Mouse (Mus musculus) lung, postnatal 0 days (tissue): ENCODE results near the gene Csrnp3. TPM values are rescaled to one million over a fixed set of nuclear protein-coding genes. Genes with fewer than 3 reads are reported as not detected.
A peak's percentile ranks its signal among the peaks of the same experiment; 100 is the strongest.

Source experiments
- ATAC-seq: fragments of 200-750 bp; cut with Nextera tagmentation; 2 replicates; pipeline ENCODE4 v1.8.0; 2017; ENCODE audit warnings: moderate library complexity
- DNase-seq: peaks from one replicate; pipeline ENCODE4 v3.0.0-alpha.2; 2016; ENCODE audit warnings: low spot score
- H3K27ac ChIP-seq: fragments of 300-500 bp; sonication (generic); 2 replicates; pipeline ENCODE4 v1.5.1; 2014; ENCODE audit warnings: antibody characterized with exemption, mild to moderate bottlenecking, low read length, mixed read lengths
- H3K27me3 ChIP-seq: fragments of 300-500 bp; sonication (generic); replicated peaks from 2 replicates; pipeline ENCODE4 v1.6.1; 2014; ENCODE audit warnings: low read length, mixed read lengths; ENCODE audit not compliant: insufficient read depth
- H3K36me3 ChIP-seq: fragments of 300-500 bp; sonication (generic); 2 replicates; pipeline ENCODE4 v1.6.1; 2014; ENCODE audit warnings: low read length, mixed read lengths; ENCODE audit not compliant: insufficient read depth
- H3K4me1 ChIP-seq: fragments of 300-500 bp; sonication (generic); 2 replicates; pipeline ENCODE4 v1.6.1; 2014; ENCODE audit warnings: antibody characterized with exemption, low read depth, low read length, mixed read lengths; ENCODE audit not compliant: insufficient read depth
- H3K4me2 ChIP-seq: fragments of 300-500 bp; sonication (generic); replicated peaks from 2 replicates; pipeline ENCODE4 v1.6.1; 2014; ENCODE audit warnings: low read depth, mild to moderate bottlenecking, low read length, moderate library complexity, mixed read lengths
- H3K4me3 ChIP-seq: fragments of 300-500 bp; sonication (generic); 2 replicates; pipeline ENCODE4 v1.5.1; 2014; ENCODE audit warnings: low read depth, low read length
- H3K9ac ChIP-seq: fragments of 300-500 bp; sonication (generic); replicated peaks from 2 replicates; pipeline ENCODE4 v1.6.1; 2014; ENCODE audit warnings: low read depth, mild to moderate bottlenecking
- H3K9me3 ChIP-seq: fragments of 300-500 bp; sonication (generic); 2 replicates; pipeline ENCODE4 v1.6.1; 2016; ENCODE audit warnings: low read length, mixed read lengths
- CTCF ChIP-seq: IDR thresholded peaks from 2 replicates; pipeline ENCODE4 v1.5.1; 2016; ENCODE audit warnings: antibody characterized with exemption, mild to moderate bottlenecking
- EP300 ChIP-seq: IDR thresholded peaks from 2 replicates; pipeline ENCODE4 v1.6.1; 2016; ENCODE audit warnings: antibody characterized with exemption, mild to moderate bottlenecking, control low read depth
- WGBS: fragments of 180-500 bp; shearing (Covaris S2); extraction: QIAGEN DNeasy Blood & Tissue Kit; methylation state at CpG from one replicate; pipeline ENCODE4 v1.1.7; 2014; 5-methylcytosine and 5-hydroxymethylcytosine counted together
- polyA plus RNA-seq: library from polyadenylated mRNA; unstranded; fragments of >200 nt; fragmentation: Nextera tagmentation; extraction: Ambion mirVana; gene quantifications from 2 replicates; pipeline ENCODE4 v1.2.1, GENCODE M21; 2015

Csrnp3 gene
- polyA plus RNA-seq, 1 experiment from 2014 or later: 0.06 TPM

DNA sequence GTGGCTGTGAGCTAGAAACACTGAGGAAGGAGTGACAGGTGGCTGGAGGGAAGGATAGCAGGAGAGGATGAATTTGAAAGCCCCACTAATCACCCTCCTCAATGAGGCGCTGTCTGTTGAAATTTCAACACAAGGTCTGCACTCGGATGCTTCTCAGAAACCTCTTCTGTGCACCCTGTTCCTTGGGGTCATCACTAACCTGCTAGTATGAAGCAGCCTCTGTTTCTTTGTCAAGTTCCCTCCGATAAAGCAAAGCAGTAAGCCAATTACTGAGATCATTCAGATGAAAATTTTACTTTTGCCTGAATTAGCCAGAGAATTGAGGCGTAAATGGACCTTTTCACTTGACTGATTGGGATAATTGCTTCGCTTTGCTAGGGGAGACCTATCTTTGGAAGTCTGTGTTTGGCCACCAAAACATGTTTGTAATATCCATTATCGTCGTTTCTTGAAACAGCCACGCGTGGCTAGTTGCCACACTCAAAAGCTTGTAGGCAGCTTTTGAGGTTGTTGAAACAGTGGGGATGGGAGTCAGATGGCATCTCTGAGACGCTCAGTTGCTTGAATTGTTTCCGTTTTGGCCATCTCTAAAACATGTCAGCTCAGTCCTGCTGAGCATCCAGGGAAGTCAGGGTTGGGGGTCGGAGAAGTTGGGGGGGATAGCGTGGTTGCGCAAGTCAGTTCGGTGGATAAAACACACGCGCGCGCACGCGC, 195.8 kb downstream of the Csrnp3 start:
- no peaks in the 10 kb centered on the region for H3K36me3 ChIP-seq
- H3K4me3 ChIP-seq: no peak overlapping the region
- DNase-seq: no peak
- no peak overlapping the region for H3K4me2 ChIP-seq
- no peak overlapping the region for H3K27ac ChIP-seq
- no peaks in the 10 kb centered on the region for H3K27me3 ChIP-seq
- WGBS: 94% methylated on average over 21 of the region's 21 CpGs
- H3K9me3 ChIP-seq: no peaks in the 10 kb centered on the region
- H3K9ac ChIP-seq: no peak overlapping the region
- no peaks in the 10 kb centered on the region for H3K4me1 ChIP-seq
- no peak for TF ChIP-seq CTCF
- no peak for TF ChIP-seq EP300
- no peak for ATAC-seq

DNA sequence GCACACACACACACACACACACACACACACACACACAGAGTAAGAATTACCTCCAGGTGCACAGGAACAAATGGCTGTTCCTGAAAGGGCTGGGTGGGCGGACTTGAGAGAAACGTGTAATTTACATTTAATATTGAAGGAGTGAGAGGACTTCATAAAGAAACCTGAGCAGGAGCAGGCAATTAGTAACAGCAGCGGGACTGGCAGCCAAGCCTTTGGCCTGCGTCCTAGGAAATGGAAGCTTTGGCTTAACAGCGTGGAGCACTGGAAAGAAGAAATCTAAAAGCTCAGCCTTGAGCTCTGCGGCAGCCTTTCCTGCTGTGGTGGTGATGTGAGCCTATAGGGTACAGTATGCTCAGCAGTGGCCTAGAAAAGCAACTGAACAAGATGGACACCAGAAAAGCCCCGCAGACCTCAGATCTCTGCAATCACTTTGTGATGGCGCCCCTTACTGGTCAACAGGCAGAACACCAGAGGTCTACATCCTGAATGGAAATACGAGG, 196.4 kb downstream of the Csrnp3 start:
- H3K27me3 ChIP-seq: no peaks in the 10 kb centered on the region
- TF ChIP-seq EP300: no peak
- peak; percentile 60 for TF ChIP-seq CTCF
- DNase-seq: no peak
- H3K9ac ChIP-seq: no peak overlapping the region
- no peak overlapping the region for H3K27ac ChIP-seq
- ATAC-seq: no peak
- H3K9me3 ChIP-seq: no peaks in the 10 kb centered on the region
- H3K36me3 ChIP-seq: no peaks in the 10 kb centered on the region
- 72% methylated on average over 9 of the region's 9 CpGs for WGBS
- H3K4me1 ChIP-seq: no peaks in the 10 kb centered on the region
- no peak overlapping the region for H3K4me2 ChIP-seq
- H3K4me3 ChIP-seq: no peak overlapping the region

DNA sequence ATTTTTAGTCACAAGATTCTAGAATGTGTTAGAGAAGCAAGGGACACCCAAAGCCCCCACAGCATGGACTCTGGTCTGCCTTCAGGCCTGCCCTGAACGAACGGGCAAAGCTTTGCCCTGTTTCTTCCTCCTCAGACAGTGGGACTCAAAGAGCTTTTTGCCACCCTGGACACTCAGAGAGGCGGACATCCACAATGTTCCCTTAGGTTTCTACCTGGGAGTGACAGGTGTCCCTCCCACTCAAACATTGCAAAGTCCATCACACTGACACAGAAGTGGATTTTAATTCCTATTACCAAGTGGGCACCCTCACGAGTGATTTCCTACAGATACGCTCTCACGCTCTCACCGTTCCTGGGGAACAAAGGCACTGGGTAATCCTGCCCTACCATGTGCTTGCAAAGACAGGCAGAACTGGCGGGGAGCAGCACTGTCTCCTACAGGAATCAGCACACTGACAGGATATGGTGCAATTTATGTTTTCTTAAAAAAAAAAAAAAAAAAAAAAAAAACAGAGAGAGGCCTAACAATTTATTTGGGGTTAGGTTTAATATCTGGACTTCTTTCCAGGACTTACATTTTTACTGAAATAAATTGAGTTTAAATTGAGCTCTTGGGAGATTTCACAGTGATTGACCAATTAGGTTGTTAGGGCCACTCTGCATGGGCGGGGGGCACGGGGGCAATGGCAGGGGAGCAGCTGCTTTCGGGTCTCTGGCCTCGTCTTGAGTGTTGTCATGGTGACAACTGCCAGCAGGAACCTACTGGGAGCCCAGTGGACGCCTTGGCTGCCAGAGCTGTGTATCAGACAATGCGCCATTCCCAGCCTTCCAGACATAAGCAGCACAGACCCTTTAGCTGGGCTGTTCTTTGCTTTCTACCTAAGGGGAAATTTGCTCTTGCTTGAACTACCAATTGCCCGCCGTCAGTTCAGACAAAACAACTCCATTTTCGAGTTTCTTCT, 198.2 kb downstream of the Csrnp3 start:
- H3K36me3 ChIP-seq: no peaks in the 10 kb centered on the region
- no peaks in the 10 kb centered on the region for H3K9me3 ChIP-seq
- no peaks in the 10 kb centered on the region for H3K27me3 ChIP-seq
- no peak for ATAC-seq
- no peaks in the 10 kb centered on the region for H3K4me1 ChIP-seq
- TF ChIP-seq EP300 (no peak), CTCF (no peak)
- H3K4me3 ChIP-seq: no peak overlapping the region
- no peak overlapping the region for H3K4me2 ChIP-seq
- no peak overlapping the region for H3K9ac ChIP-seq
- WGBS: 67% methylated on average over 17 of the region's 17 CpGs
- H3K27ac ChIP-seq: no peak overlapping the region
- no peak for DNase-seq

DNA sequence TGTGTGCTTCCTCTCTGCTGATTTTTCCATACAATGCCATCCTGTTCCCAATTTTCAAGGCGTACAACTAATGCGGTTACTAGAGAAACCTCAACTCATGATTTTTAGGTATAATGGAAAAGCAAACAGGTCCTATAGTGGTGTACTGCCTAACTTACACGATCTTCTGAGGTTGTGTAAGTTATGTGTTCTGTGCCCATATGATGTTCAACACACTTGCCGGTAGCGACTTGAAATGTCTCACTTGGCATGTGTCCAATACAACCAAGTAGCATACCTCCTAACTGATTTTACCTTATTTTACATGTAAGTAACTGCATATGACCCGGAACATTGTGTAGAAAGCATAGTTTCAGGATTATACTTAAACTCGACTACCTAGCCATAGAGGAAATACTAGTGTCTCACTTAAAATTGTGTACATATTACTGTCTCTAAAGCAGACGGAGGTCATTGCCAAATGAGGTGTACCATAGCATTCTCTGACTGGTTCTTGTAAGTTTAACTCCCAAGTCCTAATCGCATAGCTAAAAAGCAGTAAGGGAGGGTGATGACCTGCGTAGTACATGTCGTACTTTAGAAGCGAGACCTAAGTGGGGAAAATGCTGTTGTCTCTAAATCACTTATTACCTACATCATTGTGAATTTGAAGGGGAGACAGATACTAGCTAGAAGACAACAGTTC, 199.0 kb downstream of the Csrnp3 start:
- WGBS: 85% methylated on average over 12 of the region's 12 CpGs
- TF ChIP-seq CTCF: no peak
- TF ChIP-seq EP300: no peak
- no peak overlapping the region for H3K9ac ChIP-seq
- no peak for ATAC-seq
- H3K4me3 ChIP-seq: no peak overlapping the region
- no peaks in the 10 kb centered on the region for H3K36me3 ChIP-seq
- no peak overlapping the region for H3K27ac ChIP-seq
- no peak overlapping the region for H3K4me2 ChIP-seq
- H3K27me3 ChIP-seq: no peaks in the 10 kb centered on the region
- DNase-seq: no peak
- H3K9me3 ChIP-seq: no peaks in the 10 kb centered on the region
- no peaks in the 10 kb centered on the region for H3K4me1 ChIP-seq

DNA sequence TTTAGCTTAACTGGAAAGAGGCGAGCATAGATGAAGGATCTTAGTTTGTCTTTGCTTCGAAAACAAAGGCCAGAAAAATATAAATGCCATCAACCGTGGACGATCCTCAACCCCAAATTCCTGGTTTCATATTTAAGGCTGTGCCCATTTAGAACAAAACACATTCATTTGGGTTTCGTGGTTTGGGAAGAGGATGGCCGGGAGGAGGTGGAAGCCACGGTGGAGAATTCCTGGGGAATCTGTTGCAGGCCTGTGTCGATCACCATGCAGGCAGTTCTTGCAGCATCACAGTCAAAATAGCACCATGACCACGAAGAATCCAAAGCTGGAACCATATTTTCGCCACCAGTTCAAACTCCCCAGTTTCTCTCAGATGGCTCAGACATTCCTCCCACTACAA, 217.7 kb downstream of the Csrnp3 start:
- Histone ChIP-seq H3K36me3 (no peaks in the 10 kb centered on the region), H3K4me3 (no peak overlapping the region), H3K27ac (no peak overlapping the region), H3K27me3 (no peaks in the 10 kb centered on the region), H3K9ac (no peak overlapping the region), H3K4me2 (no peak overlapping the region), H3K4me1 (no peaks in the 10 kb centered on the region), H3K9me3 (no peaks in the 10 kb centered on the region)
- DNase-seq (no peak), ATAC-seq (no peak)
- no peak for TF ChIP-seq EP300
- TF ChIP-seq CTCF: no peak
- 87% methylated on average over 10 of the region's 10 CpGs for WGBS

DNA sequence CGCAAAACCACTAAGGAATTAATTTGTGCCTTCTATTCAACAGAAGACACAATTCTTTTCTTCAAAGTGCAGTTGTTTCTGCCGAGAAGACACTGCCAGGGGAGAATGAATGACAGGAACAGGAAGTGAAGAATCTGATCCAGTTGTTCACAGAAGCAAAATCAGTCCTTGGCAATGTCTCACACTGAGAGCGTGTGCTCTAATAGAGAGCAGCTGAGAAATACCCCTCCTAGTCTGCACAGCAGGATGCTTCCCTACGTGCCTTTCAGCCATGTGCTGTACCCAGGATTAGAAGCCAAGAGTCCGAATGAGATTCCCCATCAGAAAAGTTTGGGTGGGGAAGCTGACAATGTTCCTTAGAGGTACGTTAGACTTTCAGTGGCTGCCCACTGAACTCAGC, 223.9 kb downstream of the Csrnp3 start:
- Histone ChIP-seq H3K9ac (no peak overlapping the region), H3K27me3 (no peaks in the 10 kb centered on the region), H3K36me3 (no peaks in the 10 kb centered on the region), H3K9me3 (no peaks in the 10 kb centered on the region), H3K4me1 (no peaks in the 10 kb centered on the region), H3K27ac (no peak overlapping the region), H3K4me3 (no peak overlapping the region), H3K4me2 (no peak overlapping the region)
- WGBS: 47% methylated on average over 6 of the region's 6 CpGs
- DNase-seq: no peak
- TF ChIP-seq CTCF: no peak
- no peak for TF ChIP-seq EP300
- ATAC-seq: no peak
